Mouse (Mus musculus) gastrocnemius, postnatal 4 days (tissue): Measurements from ENCODE around the gene Usp54. TPM values are rescaled to one million over a fixed set of nuclear protein-coding genes. Genes with fewer than 3 reads are reported as not detected.

ENCODE experiments used
- DNase-seq, 2 experiments: peaks; one replicate each; pipeline ENCODE4 v3.0.0; 2021 to 2022; ENCODE audit warnings: low spot score in 2 of 2, mixed read lengths in 2 of 2
- microRNA-seq: library from miRNA; unstranded; fragments of <30 nt; microRNA quantifications from one replicate; pipeline ENCODE4 v1.2.0, GENCODE M21; 2021
- total RNA-seq, 2 experiments: library from RNA; stranded (reverse); gene quantifications; 2 replicates each; pipeline ENCODE4 v1.2.3; 2021

The Usp54 gene
- total RNA-seq, 2 experiments from 2014 or later = 12.6 to 14.3 TPM

GRCm38 (mm10) chr14:20520179-20520578 lies 120.7 kb downstream of the Usp54 start:
- DNase-seq = no peak

DNA sequence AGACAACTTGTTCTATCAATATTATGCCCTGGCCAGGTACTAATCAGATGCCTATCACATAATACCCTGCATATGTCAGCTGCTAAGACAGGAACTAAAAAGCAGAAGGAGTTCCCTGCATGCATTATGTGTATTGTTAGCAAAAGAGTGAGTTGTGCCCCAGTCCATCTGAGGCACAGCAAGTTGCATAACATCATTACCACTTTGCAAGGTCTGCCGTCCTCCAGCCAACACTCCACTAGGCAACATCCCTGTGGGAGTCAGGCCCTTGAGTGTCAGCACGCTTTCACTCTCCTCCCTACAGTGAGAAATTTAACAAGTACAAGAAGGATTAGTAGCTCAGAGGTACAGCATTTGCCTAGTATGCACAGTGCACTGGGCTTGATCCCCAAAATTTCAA lies 132.4 kb downstream of the Usp54 start:
- no peak for DNase-seq

- DNase-seq = no peak
Measured at GRCm38 (mm10) chr14:20502966-20503365, 137.9 kb downstream of the Usp54 start.

DNA sequence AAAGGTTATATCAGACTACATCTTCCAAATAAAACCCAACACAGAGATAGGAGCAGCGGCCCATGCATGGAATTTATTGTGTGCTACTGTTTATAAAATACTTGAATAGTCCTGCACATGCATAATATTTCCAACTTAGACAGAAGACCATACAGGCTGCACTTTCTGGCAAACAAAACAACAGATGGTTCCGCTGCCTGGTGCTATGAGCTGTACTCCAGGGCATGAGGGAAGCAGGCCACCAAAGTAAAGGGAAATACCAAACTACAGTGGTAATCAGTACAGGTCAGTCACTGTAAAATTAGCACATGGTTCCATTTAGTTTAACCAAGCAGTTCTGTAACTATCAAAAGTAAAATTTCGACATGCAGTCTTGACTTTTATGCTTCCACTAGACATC lies 140.9 kb downstream of the Usp54 start:
- DNase-seq = no peak

Small RNA genes lying within 50 kb of the gene (microRNA-seq; reads per million reads assigned to microRNA genes)
- gene Mir6946 = not detected

Other genes with a start within 250 kb of the Usp54 start
- gene Mrps16, start 247.4 kb downstream of the Usp54 start, total RNA-seq = 10 to 100 TPM; 51.8 to 54.7 TPM
- under 1 TPM; 0.21 to 0.64 TPM for gene Cfap70, start 188.8 kb downstream of the Usp54 start, total RNA-seq
- 10 to 100 TPM; 43.1 to 52.3 TPM for gene Anxa7, start 160.9 kb downstream of the Usp54 start, total RNA-seq
- 1 to 10 TPM; 2.6 to 5.7 TPM for gene Mss51, start 144.2 kb downstream of the Usp54 start, total RNA-seq
- 100 to 1,000 TPM; 116 to 125 TPM for gene Ppp3cb, start 94.5 kb downstream of the Usp54 start, total RNA-seq
- 1,000 to 10,000 TPM; 1,287 to 1,360 TPM for gene Myoz1, start 15.5 kb upstream of the Usp54 start, total RNA-seq
- gene Synpo2l, start 27.3 kb upstream of the Usp54 start, total RNA-seq = 100 to 1,000 TPM; 274 to 291 TPM
- gene Sec24c, start 33.2 kb upstream of the Usp54 start, total RNA-seq = 10 to 100 TPM; 95.4 to 97.9 TPM
- gene Fut11, start 53.9 kb upstream of the Usp54 start, total RNA-seq = 10 to 100 TPM; 16.0 to 16.4 TPM
- gene Chchd1, start 61.9 kb upstream of the Usp54 start, total RNA-seq = 10 to 100 TPM; 78.0 to 85.7 TPM
- 10 to 100 TPM; 81.5 to 83.6 TPM for gene Zswim8, start 66.5 kb upstream of the Usp54 start, total RNA-seq
- 10 to 100 TPM; 22.8 to 26.7 TPM for gene Ndst2, start 93.5 kb upstream of the Usp54 start, total RNA-seq
- 10 to 100 TPM; 92.5 to 94.3 TPM for gene Camk2g, start 153.0 kb upstream of the Usp54 start, total RNA-seq
- 10 to 100 TPM; 25.8 to 28.2 TPM for gene Plau, start 195.6 kb upstream of the Usp54 start, total RNA-seq